Mouse (Mus musculus) common myeloid progenitor, adult 5-6 weeks (primary cell): ENCODE results near the gene Itga9. TPM values are rescaled to one million over a fixed set of nuclear protein-coding genes. Genes with fewer than 3 reads are reported as not detected.

Experiments
- total RNA-seq: library from RNA; stranded (forward); fragments of 200-1000, 187-1606 nt; gene quantifications from 2 replicates; pipeline ENCODE4 v1.2.3, GENCODE M21; 2017

Gene Itga9
- total RNA-seq, 1 experiment from 2014 or later: 7.0 TPM

Other genes starting within 250 kb of the Itga9 start
- gene Eomes, start 128.5 kb upstream of the Itga9 start, total RNA-seq: not detected in 2 replicates
- gene Golga4, start 100.4 kb upstream of the Itga9 start, total RNA-seq: 86.7 and 91.0 TPM in 2 replicates